Comparison of ENCODE assay signal across 9 mouse cellular contexts in genomic region chr4:82916003-82916677, GRCm38 (mm10). TPM values are rescaled to one million over a fixed set of nuclear protein-coding genes. Genes with fewer than 3 reads are reported as not detected.
A peak's percentile ranks its signal among the peaks of the same experiment; 100 is the strongest.
DNase-seq lines count a peak whose midpoint lies in the region; ATAC-seq and TF ChIP-seq lines count a peak whose summit lies in the region.
"Had no signal": no experiment of that assay in that cellular context is flagged by ENCODE, and none has a peak within 500 bp of the region (broad histone marks: within the 10 kb centered on the region; RNA-seq: fewer than 3 reads in every experiment).

No protein-coding gene starts in this region.

- intact Hi-C loops in heart, postnatal 25 days (cut with DNase I) = no loop called here

- H3K4me3 ChIP-seq in forebrain, postnatal 0 days (ENCODE audit: low read depth, low read length) = peak overlapping the region; percentile 22

- H3K27ac ChIP-seq in forebrain, postnatal 0 days (ENCODE audit: low read depth, low read length) = peak overlapping the region; percentile 81
- H3K27ac ChIP-seq: kidney, postnatal 0 days had no signal

- H3K4me1 ChIP-seq in forebrain, postnatal 0 days (ENCODE audit: insufficient read depth) = peaks cover 14% of the 10 kb centered on the region

- 11% methylated on average over 14 of the region's 14 CpGs for WGBS in forebrain, postnatal 0 days

- peak overlapping the region; percentile 47 for H3K4me2 ChIP-seq in forebrain, postnatal 0 days (ENCODE audit: low read depth)

- peak; percentile 89 for ATAC-seq in forebrain, postnatal 0 days
- ATAC-seq in megakaryocyte progenitor cell, adult 5-6 weeks (replicated peaks; ENCODE audit: poor library complexity) = no peak

- H3K9ac ChIP-seq in forebrain, postnatal 0 days = peak overlapping the region; percentile 34

- no peak for TF ChIP-seq CTCF in forebrain, postnatal 0 days (IDR thresholded peaks at IDR 0.05; ENCODE audit: low read depth)

- peak; percentile 80 for DNase-seq in heart, adult 11 months
- DNase-seq in heart, postnatal 25 days (ENCODE audit: low spot score) = no peak
- DNase-seq in brain, embryonic 18.5 days (ENCODE audit: low read depth, low spot score) = peak; percentile 49
- DNase-seq in forebrain, postnatal 0 days = peak; percentile 79
- DNase-seq in layer of hippocampus, postnatal 14 days (ENCODE audit: low spot score in 2 of 2) = peak; percentile 46 to 71
- DNase-seq in urinary bladder, adult 2 months (ENCODE audit: low spot score) = no peak
- DNase-seq in retina, embryonic 14.5 days (ENCODE audit: low spot score) = no peak

- no peaks in the 10 kb centered on the region for H3K27me3 ChIP-seq in forebrain, postnatal 0 days (ENCODE audit: insufficient read depth, low read length)

- no peaks in the 10 kb centered on the region for H3K36me3 ChIP-seq in forebrain, postnatal 0 days (ENCODE audit: insufficient read depth)

- H3K9me3 ChIP-seq in forebrain, postnatal 0 days (ENCODE audit: low read length) = no peaks in the 10 kb centered on the region

RNA-seq across cellular contexts. Expression of gene Cer1, which starts 31.2 kb away (rescaled TPM):
- total RNA-seq in heart, postnatal 25 days (2021) = not detected
- 0.15 and 0.19 TPM in 2 replicates for total RNA-seq in forebrain, postnatal 0 days (2014; rRNA removed)
- polyA plus RNA-seq in forebrain, postnatal 0 days (2015; fragmentation: Nextera tagmentation; extraction: Ambion mirVana) = 0.08 TPM in 1 of 2 replicates, not detected in the other
- not detected for total RNA-seq in layer of hippocampus, postnatal 14 days (2021)
- not detected in 2 replicates for polyA plus RNA-seq in urinary bladder, adult 2 months (2012; rRNA removed)
- not detected in 2 replicates for total RNA-seq in megakaryocyte progenitor cell, adult 5-6 weeks (2015)
- total RNA-seq in megakaryocyte progenitor cell, adult 5-6 weeks (2017) = not detected in 2 replicates
- polyA plus RNA-seq: kidney, postnatal 0 days had no signal

RNA-seq across cellular contexts. Expression of gene Zdhhc21, which starts 56.4 kb away (rescaled TPM):
- 10 to 100 TPM; 10.8 to 11.6 TPM for total RNA-seq in heart, postnatal 25 days (2021)
- total RNA-seq in forebrain, postnatal 0 days (2014; rRNA removed) = 31.6 and 39.6 TPM in 2 replicates
- polyA plus RNA-seq in forebrain, postnatal 0 days (2015; fragmentation: Nextera tagmentation; extraction: Ambion mirVana) = 6.2 and 11.9 TPM in 2 replicates
- 10 to 100 TPM; 43.7 to 46.7 TPM for total RNA-seq in layer of hippocampus, postnatal 14 days (2021)
- 7.1 and 8.6 TPM in 2 replicates for polyA plus RNA-seq in urinary bladder, adult 2 months (2012; rRNA removed)
- total RNA-seq in megakaryocyte progenitor cell, adult 5-6 weeks (2015) = 30.4 and 34.9 TPM in 2 replicates
- total RNA-seq in megakaryocyte progenitor cell, adult 5-6 weeks (2017) = 19.9 and 21.6 TPM in 2 replicates

Comparison
In these comparisons a context has a peak if more than half of its experiments do, and no peak if none do; other contexts are left out.
1. DNase-seq: peak in heart, adult 11 months (single experiment), brain, embryonic 18.5 days (single experiment), forebrain, postnatal 0 days (single experiment) and layer of hippocampus, postnatal 14 days (2 of 2); none in heart, postnatal 25 days (single experiment), urinary bladder, adult 2 months (single experiment) and retina, embryonic 14.5 days (single experiment).